Mouse (Mus musculus): Measurements from ENCODE around the gene Gngt1.

GRCm38 (mm10) chr6:4004808-4005207, 11.2 kb downstream of the Gngt1 start:
- TF ChIP-seq CTCF (IDR thresholded peaks at IDR 0.05 in 2 of 3, conservative IDR thresholded peaks at IDR 0.05 in 1 of 3; ENCODE audit: control insufficient read depth in 1 of 3, insufficient read depth in 1 of 3, low read depth in 2 of 3, low read length in 3 of 3, poor library complexity in 1 of 3, severe bottlenecking in 1 of 3): no peak
- no peak for TF ChIP-seq POLR2A (IDR thresholded peaks at IDR 0.05; ENCODE audit: control insufficient read depth in 1 of 2, insufficient read depth in 1 of 2, low read depth in 1 of 2, low read length in 2 of 2, poor library complexity in 1 of 2)
- no peak for TF ChIP-seq ZKSCAN1 (IDR thresholded peaks at IDR 0.05; ENCODE audit: low read depth, low read length)
- TF ChIP-seq USF2 (IDR thresholded peaks at IDR 0.05; ENCODE audit: borderline replicate concordance in 1 of 2, insufficient read depth in 1 of 2, low read depth in 1 of 2, low read length in 2 of 2): no peak
- TF ChIP-seq EP300 (IDR thresholded peaks at IDR 0.05; ENCODE audit: low read depth in 1 of 2, low read length in 2 of 2): no peak
- TF ChIP-seq GATA1 (IDR thresholded peaks at IDR 0.05; ENCODE audit: low read depth, low read length): no peak
- no peak for TF ChIP-seq MAFK (IDR thresholded peaks at IDR 0.05; ENCODE audit: borderline replicate concordance, low read depth, low read length)
- TF ChIP-seq MXI1 (IDR thresholded peaks at IDR 0.05; ENCODE audit: low read depth, low read length): no peak
- no peak for TF ChIP-seq ELF1 (IDR thresholded peaks at IDR 0.05; ENCODE audit: low read depth, low read length)
- TF ChIP-seq CHD1 (IDR thresholded peaks at IDR 0.05; ENCODE audit: low read depth, low read length): no peak

Data from MEL (cell line).